Mouse (Mus musculus) CH12.LX (cell line): ENCODE results near the gene Poglut1. TPM values are rescaled to one million over a fixed set of nuclear protein-coding genes. Genes with fewer than 3 reads are reported as not detected.

Source experiments
- DNase-seq: peaks from one replicate; pipeline ENCODE4 v3.0.0-alpha.2; 2013; ENCODE audit errors: extremely low read depth
- H3K27ac ChIP-seq: 2 replicates; pipeline ENCODE4 v1.5.1; 2012; ENCODE audit warnings: low read depth, mild to moderate bottlenecking, control low read depth, moderate library complexity; ENCODE audit not compliant: insufficient read depth
- H3K27me3 ChIP-seq: replicated peaks from 2 replicates; pipeline ENCODE3; 2012; ENCODE audit warnings: inconsistent platforms
- H3K36me3 ChIP-seq, 2 experiments: replicated peaks in 1 of 2; 2 replicates each; pipeline versions ENCODE3 to v1.6.1; 2012; ENCODE audit warnings: inconsistent platforms in 1 of 2, low read length in 1 of 2, mild to moderate bottlenecking in 1 of 2, mixed read lengths in 1 of 2, moderate library complexity in 1 of 2; ENCODE audit not compliant: control insufficient read depth in 1 of 2, insufficient read depth in 1 of 2
- H3K4me1 ChIP-seq, 2 experiments: 2 replicates each; pipeline ENCODE4 v1.6.1; 2012; ENCODE audit warnings: inconsistent platforms in 1 of 2, moderate library complexity in 1 of 2; ENCODE audit not compliant: insufficient read depth in 2 of 2, control insufficient read depth in 1 of 2
- H3K4me2 ChIP-seq: 2 replicates; pipeline ENCODE4 v1.6.1; 2012; ENCODE audit warnings: low read depth, mild to moderate bottlenecking, control low read depth; ENCODE audit not compliant: poor library complexity, insufficient read depth, severe bottlenecking
- H3K4me3 ChIP-seq, 3 experiments: fragments of 150-350 bp in 1 of 3; sonication (generic) in 1 of 3; replicated peaks in 1 of 3; 2 replicates each; pipeline versions ENCODE3 to v1.5.1; 2011 to 2012; ENCODE audit warnings: low read depth in 2 of 3, low read length in 2 of 3, mild to moderate bottlenecking in 2 of 3, moderate library complexity in 2 of 3, control low read depth in 1 of 3, improper control_type of control experiment in 1 of 3, inconsistent platforms in 1 of 3, mixed read lengths in 1 of 3; ENCODE audit not compliant: poor library complexity in 1 of 3
- H3K79me2 ChIP-seq: replicated peaks from 2 replicates; pipeline ENCODE4 v1.6.1; 2012; ENCODE audit warnings: mild to moderate bottlenecking, moderate library complexity; ENCODE audit not compliant: control insufficient read depth, poor library complexity, insufficient read depth, severe bottlenecking; ENCODE audit errors: extremely low read depth
- H3K9ac ChIP-seq: 2 replicates; pipeline ENCODE4 v1.6.1; 2012; ENCODE audit warnings: low read depth, mild to moderate bottlenecking, control low read depth, moderate library complexity; ENCODE audit not compliant: insufficient read depth
- H3K9me3 ChIP-seq: replicated peaks from 2 replicates; pipeline ENCODE3; 2012; ENCODE audit warnings: low read length, inconsistent platforms, mixed read lengths
- BHLHE40 ChIP-seq: IDR thresholded peaks from 2 replicates; pipeline ENCODE4 v1.6.1; 2011; ENCODE audit warnings: mild to moderate bottlenecking, low read depth, low read length, improper control_type of control experiment
- CHD2 ChIP-seq: IDR thresholded peaks from 2 replicates; pipeline ENCODE4 v1.6.1; 2011; ENCODE audit warnings: low read length, improper control_type of control experiment
- CTCF ChIP-seq, 2 experiments: IDR thresholded peaks in 1 of 2; conservative IDR thresholded peaks in 1 of 2; 2 replicates each; pipeline ENCODE4 v1.5.1; 2011 to 2012; ENCODE audit warnings: low read depth in 2 of 2, low read length in 2 of 2, improper control_type of control experiment in 1 of 2, inconsistent platforms in 1 of 2, mild to moderate bottlenecking in 1 of 2, moderate library complexity in 1 of 2
- E2F4 ChIP-seq: IDR thresholded peaks from 2 replicates; pipeline ENCODE4 v1.6.1; 2011; ENCODE audit warnings: low read depth, low read length, improper control_type of control experiment; ENCODE audit not compliant: insufficient replicate concordance
- ETS1 ChIP-seq: conservative IDR thresholded peaks from 2 replicates; pipeline ENCODE4 v1.6.1; 2012; ENCODE audit warnings: low read depth, mild to moderate bottlenecking, inconsistent platforms, low read length, improper control_type of control experiment, moderate library complexity
- GABPA ChIP-seq: IDR thresholded peaks from 2 replicates; pipeline ENCODE4 v1.6.1; 2012; ENCODE audit warnings: low read depth, low read length, improper control_type of control experiment, inconsistent platforms; ENCODE audit not compliant: insufficient replicate concordance
- JUN ChIP-seq: IDR thresholded peaks from 2 replicates; pipeline ENCODE4 v1.6.1; 2011; ENCODE audit warnings: low read depth, mild to moderate bottlenecking, low read length, improper control_type of control experiment, moderate library complexity; ENCODE audit not compliant: insufficient read depth
- JUND ChIP-seq: conservative IDR thresholded peaks from 2 replicates; pipeline ENCODE4 v1.6.1; 2011; ENCODE audit warnings: low read depth, low read length, improper control_type of control experiment
- KAT2A ChIP-seq: IDR thresholded peaks from 2 replicates; pipeline ENCODE4 v1.6.1; 2012; ENCODE audit warnings: low read length, improper control_type of control experiment, inconsistent platforms; ENCODE audit not compliant: insufficient replicate concordance
- MAFK ChIP-seq: IDR thresholded peaks from 2 replicates; pipeline ENCODE4 v1.6.1; 2011; ENCODE audit warnings: low read length, improper control_type of control experiment; ENCODE audit not compliant: insufficient replicate concordance
- MAX ChIP-seq: IDR thresholded peaks from 2 replicates; pipeline ENCODE4 v1.6.1; 2011; ENCODE audit warnings: low read length, improper control_type of control experiment
- MYC ChIP-seq: IDR thresholded peaks from 2 replicates; pipeline ENCODE4 v1.6.1; 2011; ENCODE audit warnings: low read depth, mild to moderate bottlenecking, improper control_type of control experiment, low read length
- PAX5 ChIP-seq: IDR thresholded peaks from 2 replicates; pipeline ENCODE4 v1.6.1; 2012; ENCODE audit warnings: low read length, inconsistent platforms, mixed read lengths
- POLR2AphosphoS2 ChIP-seq: IDR thresholded peaks from 2 replicates; pipeline ENCODE4 v1.6.1; 2011; ENCODE audit warnings: low read depth, low read length, improper control_type of control experiment
- RAD21 ChIP-seq: IDR thresholded peaks from 2 replicates; pipeline ENCODE4 v1.6.1; 2011; ENCODE audit warnings: low read depth, mild to moderate bottlenecking, low read length, improper control_type of control experiment, moderate library complexity
- RCOR1 ChIP-seq: conservative IDR thresholded peaks from 2 replicates; pipeline ENCODE4 v1.6.1; 2012; ENCODE audit warnings: low read depth, mild to moderate bottlenecking, inconsistent platforms, low read length, improper control_type of control experiment
- SIN3A ChIP-seq: IDR thresholded peaks from 2 replicates; pipeline ENCODE4 v1.6.1; 2012; ENCODE audit warnings: low read length, improper control_type of control experiment, inconsistent platforms
- SMC3 ChIP-seq: IDR thresholded peaks from 2 replicates; pipeline ENCODE4 v1.6.1; 2011; ENCODE audit warnings: low read depth, low read length, improper control_type of control experiment
- USF1 ChIP-seq: IDR thresholded peaks from 2 replicates; pipeline ENCODE4 v1.6.1; 2014; ENCODE audit warnings: low read depth, mild to moderate bottlenecking, inconsistent platforms, low read length, improper control_type of control experiment
- ZC3H11A ChIP-seq: IDR thresholded peaks from 2 replicates; pipeline ENCODE4 v1.6.1; 2012; ENCODE audit warnings: low read depth, mild to moderate bottlenecking, inconsistent platforms, low read length, improper control_type of control experiment
- ZKSCAN1 ChIP-seq: IDR thresholded peaks from 2 replicates; pipeline ENCODE4 v1.6.1; 2012; ENCODE audit warnings: low read depth, inconsistent platforms, low read length, improper control_type of control experiment, borderline replicate concordance
- ZMIZ1 ChIP-seq: IDR thresholded peaks from 2 replicates; pipeline ENCODE4 v1.6.1; 2012; ENCODE audit warnings: low read depth, mild to moderate bottlenecking, inconsistent platforms, low read length, improper control_type of control experiment
- ZNF384 ChIP-seq: IDR thresholded peaks from 2 replicates; pipeline ENCODE4 v1.6.1; 2012; ENCODE audit warnings: low read depth, low read length, improper control_type of control experiment, inconsistent platforms
- dilution Hi-C: fragments of 300-500 bp; cut with MboI; formaldehyde crosslinking; loops from 2 replicates; pipeline ENCODE4 v1.14.3; 2020; ENCODE audit warnings: low sequenced_read_pairs; ENCODE audit not compliant: extremely low pct_unique_long_range_greater_than_20kb, extremely low pct_ligation_motif_present
- in situ Hi-C: fragments of 300-500 bp; cut with MboI; formaldehyde crosslinking; loops from 3 replicates; pipeline ENCODE4 v1.14.3; 2019; ENCODE audit warnings: low sequenced_read_pairs, low pct_ligation_motif_present, low pct_unique_long_range_greater_than_20kb, mixed read lengths
- polyA plus RNA-seq: library from polyadenylated mRNA; unstranded; fragments of >175 nt; gene quantifications from 2 replicates; pipeline ENCODE4 v1.2.1, GENCODE M21; 2012; ENCODE audit warnings: low read depth; ENCODE audit not compliant: insufficient read length
- total RNA-seq, 2 experiments: library from RNA; depleted of rRNA; stranded (reverse); fragments of 300-350 nt in 1 of 2; fragments of >200 nt in 1 of 2; gene quantifications; 2 replicates each; pipeline ENCODE4 v1.2.3; 2012 to 2014

Gene Poglut1
- total and polyA plus RNA-seq, 3 experiments = 41.4 to 65.6 (median 54.7) TPM

GRCm38 (mm10) chr16:38482780-38483562, 67.1 kb downstream of the Poglut1 start:
- TF ChIP-seq ZNF384 (peak; percentile 22; the same call in 1 of the 2 replicates), MYC (peak; percentile 91), E2F4 (no peak), JUND (no peak), ZKSCAN1 (no peak), PAX5 (no peak), MAX (peak; percentile 67), USF1 (no peak), MAFK (no peak), ZMIZ1 (no peak), SIN3A (no peak), POLR2AphosphoS2 (no peak), CTCF (conservative IDR thresholded peaks at IDR 0.05 in 1 of 2, IDR thresholded peaks at IDR 0.05 in 1 of 2; ENCODE audit: low read depth in 2 of 2, low read length in 2 of 2) (peak in 1 of 2 experiments; percentile 65; a peak in 2 of 4 replicates), GABPA (no peak), BHLHE40 (no peak), KAT2A (no peak), CHD2 (no peak), ZC3H11A (peak; percentile 6; the same call in 1 of the 2 replicates), SMC3 (peak; percentile 78), RCOR1 (0 out of 2 replicates have a peak, but pooled peaks have one; percentile 32), RAD21 (peak; percentile 69), JUN (no peak), ETS1 (no peak)
- H3K9ac ChIP-seq = no peak overlapping the region
- H3K27me3 ChIP-seq = no peaks in the 10 kb centered on the region
- H3K4me2 ChIP-seq = no peak overlapping the region
- peaks cover 81 to 95% of the 10 kb centered on the region in 2 experiments for H3K36me3 ChIP-seq
- H3K9me3 ChIP-seq = no peaks in the 10 kb centered on the region
- peaks cover 38% of the 10 kb centered on the region for H3K79me2 ChIP-seq
- H3K27ac ChIP-seq = no peak overlapping the region
- in situ Hi-C loops = no loop called here
- H3K4me3 ChIP-seq = no peak overlapping the region
- DNase-seq = peak; percentile 59
- dilution Hi-C loops = no loop called here
- H3K4me1 ChIP-seq = peaks cover 0 to 28% of the 10 kb centered on the region in 2 experiments; a peak in 3 of 4 replicates
